Mouse (Mus musculus) thymus, adult 2 months (tissue): Measurements from ENCODE around the gene Nars2. TPM values are rescaled to one million over a fixed set of nuclear protein-coding genes. Genes with fewer than 3 reads are reported as not detected.

Experiments used
- DNase-seq: peaks from one replicate; pipeline ENCODE4 v3.0.0; 2021
- H3K27ac ChIP-seq: fragments of 200-500 bp; 2 replicates; pipeline ENCODE4 v1.5.1; 2012; ENCODE audit warnings: low read length, control low read depth; ENCODE audit not compliant: control insufficient read depth, insufficient read depth
- H3K27me3 ChIP-seq: fragments of 200-500 bp; 2 replicates; pipeline ENCODE4 v1.6.1; 2012; ENCODE audit warnings: mild to moderate bottlenecking, low read length, moderate library complexity, mixed read lengths; ENCODE audit not compliant: control insufficient read depth, insufficient read depth
- H3K36me3 ChIP-seq: fragments of 200-500 bp; 2 replicates; pipeline ENCODE4 v1.6.1; 2012; ENCODE audit warnings: mild to moderate bottlenecking, low read length, moderate library complexity; ENCODE audit not compliant: control insufficient read depth, insufficient read depth
- H3K4me1 ChIP-seq: fragments of 200-500 bp; replicated peaks from 2 replicates; pipeline ENCODE4 v1.6.1; 2012; ENCODE audit warnings: low read length; ENCODE audit not compliant: control insufficient read depth, insufficient read depth
- H3K4me3 ChIP-seq: fragments of 200-500 bp; 2 replicates; pipeline ENCODE4 v1.5.1; 2012; ENCODE audit warnings: mild to moderate bottlenecking, low read length, control low read depth, moderate library complexity; ENCODE audit not compliant: control insufficient read depth, insufficient read depth
- CTCF ChIP-seq: fragments of 200-500 bp; IDR thresholded peaks from 2 replicates; pipeline ENCODE4 v1.5.1; 2012; ENCODE audit warnings: mild to moderate bottlenecking, control low read depth, low read length, moderate library complexity, borderline replicate concordance; ENCODE audit not compliant: control insufficient read depth, poor library complexity, insufficient read depth; ENCODE audit errors: extremely low read depth
- POLR2A ChIP-seq: fragments of 200-500 bp; IDR thresholded peaks from 2 replicates; pipeline ENCODE4 v1.6.1; 2012; ENCODE audit warnings: mild to moderate bottlenecking, low read length, control low read depth, moderate library complexity; ENCODE audit not compliant: control insufficient read depth, poor library complexity, insufficient read depth; ENCODE audit errors: extremely low read depth
- WGBS: fragments of 180-500 bp; shearing (Covaris S2); methylation state at CpG from one replicate; pipeline ENCODE4 v1.1.7; 2018; 5-methylcytosine and 5-hydroxymethylcytosine counted together
- polyA plus RNA-seq: library from polyadenylated mRNA; depleted of rRNA; stranded (reverse); fragments of >200 nt; gene quantifications from 2 replicates; pipeline ENCODE4 v1.2.3, GENCODE M21; 2012; rRNA removed

Gene Nars2
- 3.0 and 3.2 TPM in 2 replicates for polyA plus RNA-seq

- WGBS = under 1% methylated on average over 62 of the region's 62 CpGs
- peak; percentile 63; the same call in 1 of the 2 replicates for TF ChIP-seq CTCF
- peak; percentile 78 for TF ChIP-seq POLR2A
- peak; percentile 87 for DNase-seq
Measured at GRCm38 (mm10) chr7:96951281-96952051, at the start of gene Nars2. Gene Nars2 (plus strand): TSS chr7:96951505.

GRCm38 (mm10) chr7:96902183-96902582, 49.1 kb upstream of the Nars2 start:
- H3K4me1 ChIP-seq = no peaks in the 10 kb centered on the region
- no peak overlapping the region for H3K27ac ChIP-seq
- TF ChIP-seq POLR2A (no peak), CTCF (no peak)

More at GRCm38 (mm10) chr7:96951281-96952051, at the start of gene Nars2:
- Histone ChIP-seq H3K36me3 (no peaks in the 10 kb centered on the region), H3K27me3 (no peaks in the 10 kb centered on the region), H3K27ac (peak within 1 kb of the TSS; percentile 10), H3K4me3 (peak within 1 kb of the TSS; percentile 58), H3K4me1 (no peaks in the 10 kb centered on the region)

GRCm38 (mm10) chr7:96903088-96903985, 48.0 kb upstream of the Nars2 start:
- 94% methylated on average over 17 of the region's 17 CpGs for WGBS
- no peak overlapping the region for H3K27ac ChIP-seq
- TF ChIP-seq CTCF (no peak), POLR2A (no peak)
- H3K4me1 ChIP-seq = no peaks in the 10 kb centered on the region
- no peaks in the 10 kb centered on the region for H3K36me3 ChIP-seq
- no peak for DNase-seq
- H3K27me3 ChIP-seq = no peaks in the 10 kb centered on the region
- no peak overlapping the region for H3K4me3 ChIP-seq

More at GRCm38 (mm10) chr7:96902183-96902582, 49.1 kb upstream of the Nars2 start:
- Histone ChIP-seq H3K36me3 (no peaks in the 10 kb centered on the region), H3K27me3 (no peaks in the 10 kb centered on the region), H3K4me3 (no peak overlapping the region)
- WGBS = 75% methylated on average over 5 of the region's 5 CpGs
- DNase-seq = no peak

- Histone ChIP-seq H3K27ac (no peak overlapping the region), H3K4me3 (no peak overlapping the region), H3K36me3 (no peaks in the 10 kb centered on the region), H3K27me3 (no peaks in the 10 kb centered on the region), H3K4me1 (no peaks in the 10 kb centered on the region)
- TF ChIP-seq CTCF (no peak), POLR2A (no peak)
- 83% methylated on average over 3 of the region's 3 CpGs for WGBS
- DNase-seq = no peak
Measured at GRCm38 (mm10) chr7:96904442-96904841, 46.9 kb upstream of the Nars2 start.

GRCm38 (mm10) chr7:96904936-96905335, 46.4 kb upstream of the Nars2 start:
- Histone ChIP-seq H3K4me1 (no peaks in the 10 kb centered on the region), H3K4me3 (no peak overlapping the region), H3K27ac (no peak overlapping the region), H3K27me3 (no peaks in the 10 kb centered on the region), H3K36me3 (no peaks in the 10 kb centered on the region)
- WGBS = 98% methylated on average over 1 of the region's 1 CpGs
- no peak for DNase-seq
- TF ChIP-seq POLR2A (no peak), CTCF (no peak)

- WGBS = 94% methylated on average over 3 of the region's 3 CpGs
Measured at GRCm38 (mm10) chr7:96905422-96905821, 45.9 kb upstream of the Nars2 start.

More at GRCm38 (mm10) chr7:96905422-96905821, 45.9 kb upstream of the Nars2 start:
- no peaks in the 10 kb centered on the region for H3K4me1 ChIP-seq
- no peak for TF ChIP-seq POLR2A
- no peaks in the 10 kb centered on the region for H3K27me3 ChIP-seq
- H3K4me3 ChIP-seq = no peak overlapping the region
- no peak for DNase-seq
- H3K27ac ChIP-seq = no peak overlapping the region
- no peaks in the 10 kb centered on the region for H3K36me3 ChIP-seq
